Mouse (Mus musculus): Measurements from ENCODE around the gene Hamp2. TPM values are rescaled to one million over a fixed set of nuclear protein-coding genes. Genes with fewer than 3 reads are reported as not detected.

Hamp2 gene
- polyA plus RNA-seq, 1 experiment: not detected

DNA sequence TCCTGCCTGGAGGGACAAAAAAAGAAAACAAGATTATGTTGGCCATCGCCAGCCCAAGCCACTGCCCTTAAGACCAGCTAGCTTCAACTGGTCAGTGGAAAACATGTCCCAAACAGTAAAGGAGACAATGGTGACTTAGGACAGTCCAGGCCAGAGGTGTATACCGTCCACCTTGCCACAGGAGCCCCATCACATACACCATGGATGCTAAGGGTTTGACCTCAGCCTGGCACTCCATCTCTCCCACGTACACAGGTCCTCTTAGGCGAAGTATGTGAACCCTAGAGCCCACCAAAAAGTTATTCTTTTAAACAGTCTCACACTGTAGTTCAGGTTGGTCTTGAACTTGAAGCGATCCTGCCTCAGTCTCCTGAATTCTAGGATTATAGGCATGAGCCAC lies 38.4 kb upstream of the Hamp2 start:
- H3K4me1 ChIP-seq (ENCODE audit: control insufficient read depth, insufficient read depth, low read length): no peaks in the 10 kb centered on the region; the same call in 1 of the 2 replicates
- TF ChIP-seq CTCF (IDR thresholded peaks at IDR 0.05; ENCODE audit: extremely low read depth, insufficient read depth, low read length): no peak
- 0 out of 2 replicates have a peak, but pooled peaks have one; percentile 34 for TF ChIP-seq POLR2A (IDR thresholded peaks at IDR 0.05; ENCODE audit: extremely low read depth, insufficient read depth, low read length)

DNA sequence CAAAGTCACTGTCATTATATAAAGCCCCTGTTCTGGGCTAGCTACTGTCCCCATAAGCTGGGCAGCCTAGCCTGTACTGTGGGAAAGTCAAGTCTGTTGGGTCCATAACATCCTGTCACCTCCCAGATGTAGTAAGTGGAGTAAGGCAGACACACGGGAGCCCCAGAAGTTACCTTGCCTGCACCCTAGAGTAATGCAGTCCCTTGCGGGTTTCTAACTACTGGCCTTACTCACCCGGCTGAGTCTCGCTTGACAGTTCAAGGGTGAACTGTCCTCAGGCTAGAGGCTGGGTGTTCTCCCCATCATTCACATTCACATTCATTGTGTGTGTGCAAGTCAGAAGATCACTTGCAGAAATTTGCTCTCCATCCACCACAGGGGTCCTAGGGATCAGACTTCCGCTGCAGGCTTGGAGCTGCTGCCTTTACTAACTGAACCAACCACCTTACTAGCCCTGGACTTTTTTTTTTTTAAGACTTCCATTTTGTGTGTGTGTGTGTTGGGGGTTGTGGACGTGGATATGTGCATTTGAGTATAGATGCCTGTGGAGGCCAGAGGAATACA lies 35.4 kb upstream of the Hamp2 start:
- Histone ChIP-seq H3K4me3 (ENCODE audit: insufficient read depth, low read length) (no peak overlapping the region), H3K27ac (ENCODE audit: insufficient read depth, low read length) (no peak overlapping the region), H3K4me1 (ENCODE audit: control insufficient read depth, insufficient read depth, low read length) (peaks cover 4% of the 10 kb centered on the region)
- TF ChIP-seq POLR2A (IDR thresholded peaks at IDR 0.05; ENCODE audit: extremely low read depth, insufficient read depth, low read length) (no peak), CTCF (IDR thresholded peaks at IDR 0.05; ENCODE audit: extremely low read depth, insufficient read depth, low read length) (no peak)

More for the DNA sequence above, 38.4 kb upstream of the Hamp2 start:
- Histone ChIP-seq H3K4me3 (ENCODE audit: insufficient read depth, low read length) (no peak overlapping the region), H3K27ac (ENCODE audit: insufficient read depth, low read length) (no peak overlapping the region)

DNA sequence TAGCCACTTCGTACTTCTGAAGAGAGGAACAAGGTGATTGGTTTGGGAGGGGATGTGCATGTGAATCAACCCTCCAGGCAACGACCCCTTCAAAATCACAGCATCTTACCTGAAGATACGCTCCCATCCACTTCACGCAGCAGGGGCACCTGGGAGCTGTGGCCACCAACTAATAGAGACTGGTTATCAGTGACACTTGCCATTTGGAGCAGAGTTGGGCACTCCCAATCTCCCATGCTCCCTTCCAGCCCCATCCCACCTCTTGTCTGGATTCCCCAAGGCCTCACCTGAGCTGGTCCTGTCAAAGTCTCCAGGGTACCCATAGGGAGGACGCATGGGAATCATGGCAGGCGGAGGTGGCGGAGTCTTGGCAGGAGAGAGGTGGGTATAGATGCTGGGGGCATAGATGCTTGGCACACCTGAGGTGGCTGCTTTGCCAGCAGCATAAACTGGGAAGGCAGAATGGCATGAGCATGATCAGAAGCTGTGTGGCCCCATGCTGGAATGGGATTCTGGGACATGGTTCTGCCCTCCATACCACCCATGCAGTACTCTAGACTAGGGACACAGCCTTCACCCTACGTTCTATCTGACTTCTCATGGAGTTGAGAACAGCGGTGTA lies 34.5 kb upstream of the Hamp2 start:
- TF ChIP-seq CTCF (IDR thresholded peaks at IDR 0.05; ENCODE audit: extremely low read depth, insufficient read depth, low read length) (no peak), POLR2A (IDR thresholded peaks at IDR 0.05; ENCODE audit: extremely low read depth, insufficient read depth, low read length) (peak; percentile 3; the same call in 1 of the 2 replicates)
- peaks cover 4% of the 10 kb centered on the region for H3K4me1 ChIP-seq (ENCODE audit: control insufficient read depth, insufficient read depth, low read length)

DNA sequence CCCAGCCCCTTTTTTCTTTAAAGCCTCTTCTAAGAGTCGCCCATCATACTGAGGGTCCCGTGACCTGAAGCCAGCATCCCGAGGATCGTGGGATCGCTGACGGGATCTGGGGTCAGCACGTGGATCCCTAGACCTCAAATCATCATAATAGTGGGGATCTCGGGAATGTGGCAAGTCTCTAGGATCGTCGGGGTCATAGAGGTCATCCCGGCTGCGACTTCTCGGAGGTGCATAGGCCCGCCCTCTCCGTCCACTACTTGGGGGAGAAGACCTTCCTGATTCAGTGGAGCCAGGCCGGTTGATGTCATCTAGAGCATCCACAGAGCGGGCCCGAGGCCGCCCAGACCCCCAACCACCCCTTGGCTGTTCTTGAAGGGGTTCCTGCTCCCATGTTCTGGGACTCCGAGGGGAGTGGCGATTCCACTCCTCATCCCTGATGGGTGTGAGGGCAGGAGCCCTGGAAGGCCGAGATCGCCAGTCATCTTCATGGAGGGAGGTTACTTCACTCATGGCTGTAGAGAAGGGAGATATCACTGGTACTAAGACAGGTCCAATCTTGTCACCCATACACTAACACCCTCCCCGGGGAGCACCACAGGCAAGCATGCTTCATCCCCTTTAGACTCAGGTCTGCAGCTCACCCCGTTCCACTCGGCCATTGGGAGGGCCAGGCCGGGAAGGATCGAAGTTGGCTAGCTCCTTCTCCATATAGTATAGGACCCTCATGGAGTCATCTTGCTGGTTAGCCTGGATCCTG lies 33.8 kb upstream of the Hamp2 start:
- TF ChIP-seq CTCF (IDR thresholded peaks at IDR 0.05; ENCODE audit: extremely low read depth, insufficient read depth, low read length): no peak
- no peak for TF ChIP-seq POLR2A (IDR thresholded peaks at IDR 0.05; ENCODE audit: extremely low read depth, insufficient read depth, low read length)
- Histone ChIP-seq H3K4me1 (ENCODE audit: control insufficient read depth, insufficient read depth, low read length) (peaks cover 4% of the 10 kb centered on the region), H3K4me3 (ENCODE audit: insufficient read depth, low read length) (peak overlapping the region; percentile 78; the same call in 1 of the 2 replicates), H3K27ac (ENCODE audit: insufficient read depth, low read length) (peak overlapping the region; percentile 82; the same call in 1 of the 2 replicates)

More for the DNA sequence above, 34.5 kb upstream of the Hamp2 start:
- H3K4me3 ChIP-seq (ENCODE audit: insufficient read depth, low read length): no peak overlapping the region
- H3K27ac ChIP-seq (ENCODE audit: insufficient read depth, low read length): no peak overlapping the region

DNA sequence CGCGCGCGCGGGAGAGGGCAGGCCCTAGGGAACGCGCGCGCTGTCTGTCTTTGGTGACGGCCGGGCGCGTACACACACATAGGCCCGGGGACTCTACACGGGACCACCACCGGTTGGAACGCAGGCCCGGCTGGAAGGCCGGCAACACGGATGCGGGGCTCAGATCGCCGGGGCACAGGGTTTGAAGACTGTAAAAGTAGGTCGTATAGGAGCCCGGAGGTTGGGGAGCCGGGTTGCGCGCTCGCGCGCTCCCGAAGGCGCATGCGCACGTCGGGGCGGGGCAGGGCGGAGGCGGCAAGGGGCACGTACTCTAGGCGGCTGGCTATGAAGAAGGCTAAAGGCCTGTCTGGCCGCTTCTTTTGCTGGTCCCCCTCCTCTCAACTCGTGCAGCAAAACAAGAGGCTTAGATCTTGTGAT lies 32.9 kb upstream of the Hamp2 start:
- Histone ChIP-seq H3K4me3 (ENCODE audit: insufficient read depth, low read length) (peak overlapping the region; percentile 78), H3K4me1 (ENCODE audit: control insufficient read depth, insufficient read depth, low read length) (peaks cover 4% of the 10 kb centered on the region), H3K27ac (ENCODE audit: insufficient read depth, low read length) (peak overlapping the region; percentile 100)
- TF ChIP-seq POLR2A (IDR thresholded peaks at IDR 0.05; ENCODE audit: extremely low read depth, insufficient read depth, low read length): peak; percentile 77
- no peak for TF ChIP-seq CTCF (IDR thresholded peaks at IDR 0.05; ENCODE audit: extremely low read depth, insufficient read depth, low read length)

DNA sequence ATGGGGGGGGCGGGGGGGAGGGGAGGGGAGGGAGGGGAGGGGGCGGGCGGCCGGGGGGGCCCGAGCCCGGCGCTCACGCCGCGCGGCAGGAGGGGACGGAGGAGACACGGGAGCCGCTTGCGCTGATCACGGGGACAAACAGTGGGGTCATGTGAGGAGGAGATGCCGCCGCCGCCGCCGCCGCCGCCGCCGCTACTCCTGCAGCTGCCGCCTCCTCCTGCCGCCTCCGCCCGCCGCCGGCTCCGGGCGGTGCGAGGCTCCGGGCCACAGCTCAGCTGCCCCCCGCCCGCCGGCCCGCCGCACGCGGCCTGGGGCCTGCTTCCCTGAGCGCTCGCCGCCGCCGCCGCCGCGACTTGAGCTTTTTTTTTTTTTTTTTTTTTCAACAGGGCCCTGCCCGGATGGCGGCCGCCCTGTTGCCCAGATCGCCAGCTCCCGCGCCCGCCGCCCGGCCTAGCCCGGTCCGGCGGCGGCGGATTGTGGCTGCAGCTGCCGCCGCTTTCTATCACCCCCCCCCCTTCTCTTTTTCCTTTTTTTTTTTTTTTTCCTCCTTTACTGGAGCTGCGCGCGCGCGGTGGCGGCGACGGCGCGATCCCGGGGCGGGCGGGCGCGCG lies 32.4 kb upstream of the Hamp2 start, which contains the start of gene Usf2:
Gene Usf2 (minus strand): TSS at position 48 of the 611 bp plus-strand sequence.
- peaks cover 4% of the 10 kb centered on the region for H3K4me1 ChIP-seq (ENCODE audit: control insufficient read depth, insufficient read depth, low read length)
- H3K27ac ChIP-seq (ENCODE audit: insufficient read depth, low read length): peak within 1 kb of the TSS; percentile 100
- no peak for TF ChIP-seq POLR2A (IDR thresholded peaks at IDR 0.05; ENCODE audit: extremely low read depth, insufficient read depth, low read length)
- no peak for TF ChIP-seq CTCF (IDR thresholded peaks at IDR 0.05; ENCODE audit: extremely low read depth, insufficient read depth, low read length)
- H3K4me3 ChIP-seq (ENCODE audit: insufficient read depth, low read length): peak within 1 kb of the TSS; percentile 78

DNA sequence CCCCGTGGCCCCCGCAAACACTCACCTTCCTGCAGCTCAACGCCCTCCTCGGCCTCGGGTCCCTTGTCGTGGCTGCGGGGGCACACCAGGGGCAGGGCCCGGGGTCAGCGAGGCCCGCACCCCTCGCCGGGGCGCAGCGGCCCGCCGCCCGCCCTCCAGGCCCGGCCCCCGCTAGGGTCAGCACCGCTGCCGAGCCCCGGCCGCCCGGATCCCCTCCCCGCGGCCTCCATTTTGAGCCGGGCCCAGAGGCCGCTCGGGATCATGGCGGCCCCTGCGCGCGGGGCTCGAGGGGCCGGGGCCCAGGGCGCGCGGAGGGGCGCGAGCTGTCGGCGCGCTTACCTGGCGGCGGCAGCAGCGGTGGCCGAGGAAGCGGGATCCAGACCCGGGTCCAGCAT lies 31.9 kb upstream of the Hamp2 start:
- peak overlapping the region; percentile 96 for H3K27ac ChIP-seq (ENCODE audit: insufficient read depth, low read length)
- peak overlapping the region; percentile 78 for H3K4me3 ChIP-seq (ENCODE audit: insufficient read depth, low read length)
- peaks cover 4% of the 10 kb centered on the region for H3K4me1 ChIP-seq (ENCODE audit: control insufficient read depth, insufficient read depth, low read length)
- TF ChIP-seq POLR2A (IDR thresholded peaks at IDR 0.05; ENCODE audit: extremely low read depth, insufficient read depth, low read length): no peak
- TF ChIP-seq CTCF (IDR thresholded peaks at IDR 0.05; ENCODE audit: extremely low read depth, insufficient read depth, low read length): no peak

DNA sequence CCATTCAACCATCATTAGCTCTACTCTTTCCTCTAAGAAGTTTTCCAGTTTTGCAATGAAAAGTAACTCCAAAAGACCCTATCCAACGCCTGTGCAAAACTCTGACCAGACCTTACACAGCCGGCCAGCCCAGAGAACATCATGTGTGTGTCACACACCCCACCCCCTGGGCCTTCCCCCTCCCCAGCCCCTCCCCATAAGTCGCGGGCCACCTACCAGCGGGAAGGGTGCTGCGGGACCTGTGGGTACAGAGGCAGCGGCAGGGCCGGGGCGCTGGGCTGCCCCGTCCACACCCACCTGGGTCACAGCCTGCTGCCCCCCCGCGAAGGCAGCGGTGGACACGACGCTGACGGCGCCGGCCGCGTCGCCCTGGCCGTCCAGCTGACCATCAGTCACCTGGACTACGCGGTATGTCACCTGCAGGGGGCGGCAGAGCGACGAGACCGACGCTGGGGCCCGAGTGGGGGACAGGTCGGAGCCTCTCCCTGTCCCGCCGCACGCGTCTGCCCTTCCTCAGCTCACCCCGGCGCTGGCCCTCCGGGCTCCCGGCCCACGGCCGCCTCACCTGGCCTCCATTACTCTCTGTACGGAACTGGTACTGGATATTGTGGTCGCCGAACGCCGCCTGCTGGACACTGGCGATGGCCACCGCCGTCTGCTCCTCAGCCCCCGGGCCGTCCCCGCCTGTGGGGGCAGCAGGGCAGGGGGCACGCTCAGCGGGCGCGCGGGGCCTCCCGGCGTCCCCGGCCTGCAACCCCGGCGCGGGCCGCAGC lies 31.3 kb upstream of the Hamp2 start:
- TF ChIP-seq CTCF (IDR thresholded peaks at IDR 0.05; ENCODE audit: extremely low read depth, insufficient read depth, low read length) (peak; percentile 34; the same call in 1 of the 2 replicates), POLR2A (IDR thresholded peaks at IDR 0.05; ENCODE audit: extremely low read depth, insufficient read depth, low read length) (no peak)
- Histone ChIP-seq H3K4me1 (ENCODE audit: control insufficient read depth, insufficient read depth, low read length) (peaks cover 4% of the 10 kb centered on the region), H3K4me3 (ENCODE audit: insufficient read depth, low read length) (peak overlapping the region; percentile 78), H3K27ac (ENCODE audit: insufficient read depth, low read length) (peak overlapping the region; percentile 96)

All from cortical plate, adult 2 months (tissue).